Mouse (Mus musculus) granulocyte monocyte progenitor cell, adult 5-6 weeks (primary cell): Measurements from ENCODE around the gene Cyren. TPM values are rescaled to one million over a fixed set of nuclear protein-coding genes. Genes with fewer than 3 reads are reported as not detected.

Experiments used
- ATAC-seq: replicated peaks from 2 replicates; pipeline ENCODE4 v1.8.0; 2016; ENCODE audit warnings: mild to moderate bottlenecking, moderate TSS enrichment, inconsistent platforms; ENCODE audit not compliant: poor library complexity, severe bottlenecking
- total RNA-seq, 2 experiments: library from RNA; stranded (forward) in 1 of 2; stranded (reverse) in 1 of 2; fragments of 200-712, 200-1000 nt in 1 of 2; fragments of >200 nt in 1 of 2; fragmentation: Nextera tagmentation in 1 of 2; gene quantifications; 2 replicates each; pipeline ENCODE4 v1.2.3; 2014 to 2017

Cyren gene
- 1.8 and 9.5 TPM in 2 replicates for total RNA-seq (2014; fragmentation: Nextera tagmentation)
- 4.1 and 9.0 TPM in 2 replicates for total RNA-seq (2017)

- peak; percentile 70 for ATAC-seq
These were observed at the start of gene Cyren for GRCm38 (mm10) chr6:34877509-34878321. Gene Cyren, minus strand, starts transcription at chr6:34878060.

GRCm38 (mm10) chr6:34927594-34927993 lies 49.7 kb upstream of the Cyren start:
- no peak for ATAC-seq

DNA sequence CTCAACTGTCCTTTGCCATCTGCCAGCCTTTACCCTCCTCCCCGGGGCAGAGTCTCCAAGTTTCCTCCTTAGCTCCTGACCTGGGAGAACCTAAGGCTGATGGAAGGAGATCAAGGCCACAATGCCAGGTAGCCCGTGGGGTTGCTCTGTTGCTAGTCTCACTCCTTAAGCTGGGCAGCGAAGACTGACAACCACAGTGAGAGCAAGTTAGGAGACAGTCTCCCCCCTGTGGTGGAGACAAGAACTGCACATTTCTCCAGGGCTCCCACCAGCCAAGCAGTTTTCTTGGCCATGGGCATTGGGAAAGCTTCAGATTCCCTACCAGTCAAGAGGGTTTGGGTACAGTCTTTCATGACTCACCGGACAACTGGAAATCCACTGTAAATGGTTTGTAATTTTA lies 49.3 kb upstream of the Cyren start:
- ATAC-seq: peak; percentile 86

- peak; percentile 96 for ATAC-seq
These were observed 44.1 kb upstream of the Cyren start for GRCm38 (mm10) chr6:34921941-34922340.

GRCm38 (mm10) chr6:34920631-34921030 lies 42.8 kb upstream of the Cyren start:
- no peak for ATAC-seq

- ATAC-seq: no peak
These were observed 42.1 kb upstream of the Cyren start, which contains the start of gene Stra8 for GRCm38 (mm10) chr6:34919956-34920355. Gene Stra8, plus strand, starts transcription at chr6:34920163.

GRCm38 (mm10) chr6:34919146-34919545 lies 41.3 kb upstream of the Cyren start:
- ATAC-seq: no peak

DNA sequence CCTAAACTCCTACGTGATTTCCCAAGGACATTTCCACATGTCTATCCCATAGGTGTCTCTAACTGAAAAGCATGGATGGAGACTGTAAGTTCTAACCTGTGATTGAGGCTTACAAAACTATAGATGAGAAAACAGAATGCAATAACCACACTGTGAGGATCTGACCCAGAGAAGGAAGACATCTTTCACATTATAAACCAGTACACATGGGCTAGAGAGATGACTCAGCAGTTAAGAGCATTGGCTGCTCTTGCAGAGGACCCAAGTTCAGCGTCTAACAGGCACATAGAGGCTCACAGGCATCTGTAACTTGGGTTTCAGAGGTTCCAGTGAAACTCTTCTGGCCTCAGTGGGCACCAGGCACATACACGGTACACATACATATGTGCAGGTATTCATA lies 36.6 kb upstream of the Cyren start:
- no peak for ATAC-seq

- ATAC-seq: no peak
These were observed 35.6 kb upstream of the Cyren start for GRCm38 (mm10) chr6:34913341-34914040.

DNA sequence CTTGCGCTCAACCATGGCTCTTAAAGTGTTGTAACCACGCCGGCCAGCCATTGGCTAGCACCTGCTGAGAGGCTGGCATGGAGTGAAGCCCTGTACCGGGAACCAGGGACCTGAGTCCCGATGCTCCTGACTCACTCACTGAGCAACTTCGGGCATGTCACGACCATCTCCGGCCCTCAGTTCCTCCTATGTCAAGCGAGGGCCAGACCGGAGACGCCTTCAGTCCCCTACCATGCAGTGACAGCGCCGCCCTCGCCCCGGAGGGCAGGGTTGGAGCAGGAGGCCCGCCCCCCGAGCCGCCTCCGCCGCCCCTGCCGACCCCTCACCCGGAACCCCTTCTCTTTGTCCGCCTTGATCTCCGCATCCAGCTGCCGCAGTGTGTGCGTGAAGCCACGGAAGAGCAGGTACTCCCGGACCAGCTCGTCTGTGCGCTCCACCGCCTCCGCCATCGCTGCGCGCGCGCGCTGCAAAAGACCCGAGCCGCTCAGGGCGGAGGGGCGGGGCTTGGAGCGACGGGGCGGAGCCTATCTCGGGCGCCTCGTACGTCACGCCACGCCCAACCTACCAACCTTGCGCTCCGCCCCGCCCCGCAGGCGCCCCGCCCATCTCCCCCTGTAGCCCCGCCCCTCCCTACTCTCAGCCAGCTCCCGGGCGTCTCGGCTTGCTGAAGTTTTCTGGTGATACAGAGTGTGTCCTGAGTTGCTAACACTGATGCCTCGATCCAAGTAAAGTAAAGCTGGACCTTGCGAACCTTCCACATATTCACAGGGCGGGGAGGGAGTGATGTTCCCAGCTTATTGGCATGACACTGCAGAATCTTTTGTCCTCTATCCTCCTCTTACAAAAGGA lies 32.7 kb upstream of the Cyren start, which contains the start of gene Wdr91:
TSS of gene Wdr91 (minus strand) at position 506 of the 849 bp plus-strand sequence.
- ATAC-seq: peak; percentile 89

GRCm38 (mm10) chr6:34909631-34910345 lies 31.9 kb upstream of the Cyren start:
- no peak for ATAC-seq

DNA sequence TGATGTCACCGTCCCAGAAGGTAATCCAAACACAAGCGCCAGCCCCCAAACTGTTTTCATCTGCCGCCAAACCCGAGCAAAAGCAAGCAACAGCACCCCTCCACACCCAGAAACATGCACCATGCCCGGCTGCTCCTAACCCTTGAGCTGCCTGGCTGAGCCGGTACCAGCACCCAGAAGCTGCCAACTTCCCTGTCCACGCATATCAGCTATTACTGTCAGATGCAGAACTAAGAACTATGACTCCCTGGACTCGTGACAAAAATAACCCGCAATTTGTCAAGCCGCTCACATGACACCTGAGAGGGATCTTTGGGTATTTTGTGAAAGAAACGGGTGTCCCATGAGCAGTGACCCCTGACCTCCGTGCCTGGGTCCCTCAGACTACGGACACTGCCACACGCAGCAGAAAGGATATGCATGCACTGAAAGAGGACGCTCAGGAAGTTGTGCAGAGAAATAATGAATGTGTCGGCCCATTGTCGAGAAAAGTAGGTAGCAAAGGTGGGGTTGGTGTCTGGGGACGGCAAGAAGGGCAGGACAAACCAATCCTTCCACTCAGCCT lies 29.9 kb upstream of the Cyren start:
- no peak for ATAC-seq

- ATAC-seq: no peak
These were observed 29.3 kb upstream of the Cyren start for GRCm38 (mm10) chr6:34907121-34907614.

DNA sequence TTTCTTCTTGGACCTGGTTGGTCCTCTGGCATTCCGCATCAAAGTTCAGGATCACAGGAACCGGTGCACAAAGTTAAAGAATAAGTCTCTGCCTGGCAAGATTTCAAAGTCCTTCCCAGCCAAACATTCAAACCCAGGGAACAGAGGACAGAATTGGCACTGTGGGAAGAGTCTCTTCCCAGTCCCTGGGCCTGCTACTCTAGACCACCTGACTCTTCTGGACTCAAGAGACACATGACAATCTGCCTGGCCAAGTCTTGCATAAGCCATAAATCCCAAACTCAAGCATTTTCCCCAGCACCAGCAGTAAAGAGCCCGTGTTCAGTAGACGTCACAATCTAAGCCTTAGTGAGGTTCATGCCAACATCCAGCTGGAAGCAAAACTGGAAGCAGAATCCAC lies 28.8 kb upstream of the Cyren start:
- ATAC-seq: no peak

DNA sequence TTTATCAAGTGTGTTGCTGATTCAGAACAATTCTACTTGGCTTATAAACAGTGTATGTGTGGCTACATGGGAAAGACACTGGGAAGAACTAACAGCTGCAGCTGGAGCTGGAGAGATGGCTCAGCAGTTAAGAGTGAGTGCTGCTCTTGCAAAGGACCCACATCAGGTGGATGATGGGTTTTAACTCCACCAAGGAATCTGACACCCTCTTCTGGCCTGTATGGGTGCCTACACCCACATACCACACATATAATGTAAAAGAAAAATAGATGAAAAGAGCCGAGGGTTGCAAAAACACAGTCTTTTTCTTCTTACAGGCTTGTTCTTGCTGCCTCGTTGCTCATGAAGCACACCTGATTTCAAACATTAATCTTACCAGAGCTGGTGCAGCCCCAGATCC lies 28.3 kb upstream of the Cyren start:
- no peak for ATAC-seq

DNA sequence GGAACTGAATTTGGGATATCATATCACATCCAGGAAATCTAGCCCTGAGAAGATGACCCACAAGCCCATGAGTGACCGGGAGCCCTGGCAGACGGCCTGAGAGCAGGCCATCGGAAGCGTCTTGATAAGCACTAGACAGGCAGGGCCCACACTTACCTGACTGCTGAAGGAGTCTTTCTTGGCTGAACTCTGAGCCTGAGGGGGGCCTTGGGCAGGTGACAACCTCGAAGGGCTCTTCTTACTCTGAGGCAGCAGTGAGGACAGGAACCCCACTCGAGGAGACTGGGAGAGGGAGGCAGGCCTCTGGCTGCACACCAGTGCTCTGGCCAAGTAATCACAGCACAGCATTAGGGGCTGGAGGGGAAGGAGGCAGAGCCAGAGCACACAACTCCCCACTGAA lies 26.5 kb upstream of the Cyren start:
- ATAC-seq: no peak

DNA sequence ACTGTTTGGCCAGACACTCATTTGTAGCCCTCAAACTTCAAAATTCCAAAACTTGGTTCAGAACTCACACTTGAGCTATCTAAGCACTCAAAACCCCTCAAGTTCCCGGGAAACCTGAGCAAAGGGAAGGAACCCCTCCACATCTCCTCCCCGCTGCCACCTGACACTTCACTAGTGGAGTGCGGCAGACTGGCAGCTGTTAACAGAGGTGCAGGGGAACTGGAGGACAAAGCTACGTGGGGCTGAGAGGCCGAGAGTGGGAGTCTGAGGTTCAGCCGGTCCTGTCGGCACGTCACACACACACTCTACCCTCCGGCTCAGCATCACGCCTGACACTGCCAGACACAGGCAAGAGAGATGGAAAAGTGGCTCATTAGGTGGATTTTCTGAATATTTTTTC lies 26.0 kb upstream of the Cyren start:
- no peak for ATAC-seq

- ATAC-seq: no peak
These were observed 25.6 kb upstream of the Cyren start for GRCm38 (mm10) chr6:34903441-34903840.

- ATAC-seq: no peak
These were observed 24.7 kb upstream of the Cyren start for GRCm38 (mm10) chr6:34902578-34902977.
